Mouse (Mus musculus) embryo, embryonic 11 days (tissue): ENCODE measurements at regions not wholly inside any gene's neighbourhood (a gene's known extent, or its start where the extent isn't known, plus 50 kb on each side); places are given as distances from the start of the nearest gene placed in this dataset.

Experiments
- DNase-seq: peaks from one replicate; pipeline ENCODE4 v3.0.0-alpha.2; 2015

DNA sequence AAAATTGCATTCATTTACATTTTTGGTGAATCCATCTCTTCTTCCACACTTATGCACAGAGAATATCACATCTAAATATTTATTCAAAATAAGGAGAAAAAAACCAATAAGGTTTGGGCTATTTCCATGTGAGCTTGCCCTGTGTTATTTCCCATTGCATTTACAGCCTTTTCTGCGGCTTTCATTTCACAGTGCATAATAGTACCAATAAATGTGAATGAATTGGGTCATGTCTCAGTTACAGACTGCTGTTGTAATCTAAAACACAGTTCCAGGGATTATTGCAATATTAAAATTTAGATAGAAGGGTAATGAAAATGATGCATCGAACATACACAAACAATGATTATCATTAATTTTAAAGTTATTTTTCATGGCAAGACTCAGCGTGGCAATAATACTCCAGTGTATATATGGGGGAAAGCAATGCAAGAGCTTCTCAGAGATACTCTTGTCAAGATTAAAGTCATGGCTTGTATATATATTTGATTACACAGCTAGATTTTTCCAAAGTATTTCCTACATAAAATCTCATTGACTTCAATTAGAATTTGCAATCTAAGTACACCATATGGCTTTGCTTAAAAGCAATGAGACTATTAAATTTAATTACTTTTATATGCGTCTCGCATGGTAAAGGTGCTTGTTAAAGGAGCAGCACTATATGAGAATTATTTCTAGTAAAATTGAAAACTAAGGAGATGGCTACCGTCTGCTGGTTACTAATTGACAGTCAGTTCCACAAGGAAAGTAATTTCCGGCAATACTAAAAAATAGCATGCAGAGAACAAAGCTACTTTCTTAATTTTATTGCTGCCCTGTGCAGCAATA is 782.1 kb upstream of the Cdh9 start:
- no peak for DNase-seq

DNA sequence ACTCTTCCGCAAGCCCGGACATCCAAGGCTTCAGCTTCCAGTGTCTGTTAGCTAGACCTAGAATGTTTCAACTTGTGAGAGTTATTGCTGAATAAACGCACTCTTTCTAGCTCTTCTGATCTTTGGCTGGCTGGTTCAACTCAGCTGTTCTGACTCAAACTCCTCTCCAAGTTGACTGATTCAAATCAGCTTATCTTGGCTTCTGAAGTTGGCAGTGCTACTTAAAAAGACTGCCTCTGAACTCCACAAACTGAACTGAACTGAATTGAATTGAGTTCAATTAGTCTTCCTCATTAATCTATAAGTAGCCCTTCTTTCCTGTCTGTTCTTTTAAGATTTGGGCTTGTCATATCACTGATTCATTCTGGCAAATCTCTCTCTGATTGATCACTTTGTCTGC is 769.1 kb upstream of the Cdh9 start:
- DNase-seq, result no peak

GRCm38 (mm10) chr15:15968518-15968917 is 760.0 kb upstream of the Cdh9 start:
- DNase-seq, result no peak

GRCm38 (mm10) chr15:15976788-15977187 is 751.8 kb upstream of the Cdh9 start:
- DNase-seq, result peak; percentile 53
